Mouse (Mus musculus): ENCODE results near the gene Serpinb1a. TPM values are rescaled to one million over a fixed set of nuclear protein-coding genes. Genes with fewer than 3 reads are reported as not detected.

The Serpinb1a gene
- total RNA-seq, 2 experiments from 2014 or later: 7.0 to 9.0 TPM

DNA sequence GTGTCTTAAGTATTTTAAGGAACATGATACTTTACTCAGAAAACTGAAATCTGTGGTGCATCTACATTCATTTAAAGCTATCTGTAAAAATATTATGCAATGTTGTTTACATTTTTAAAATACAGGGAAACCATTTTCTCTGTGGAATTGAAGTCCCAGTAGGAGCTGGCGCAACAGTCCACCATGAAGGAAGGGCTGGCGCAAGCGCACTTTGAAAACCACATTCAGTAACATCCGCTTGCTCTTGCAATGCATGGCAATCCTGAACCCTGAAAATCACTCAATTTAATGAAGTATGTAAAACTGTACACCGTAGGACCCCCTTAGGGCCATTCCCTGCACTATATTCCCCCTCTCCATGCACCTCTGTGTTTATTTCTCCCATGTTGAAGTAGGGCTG, 16.5 kb downstream of the Serpinb1a start:
- DNase-seq: no peak

DNA sequence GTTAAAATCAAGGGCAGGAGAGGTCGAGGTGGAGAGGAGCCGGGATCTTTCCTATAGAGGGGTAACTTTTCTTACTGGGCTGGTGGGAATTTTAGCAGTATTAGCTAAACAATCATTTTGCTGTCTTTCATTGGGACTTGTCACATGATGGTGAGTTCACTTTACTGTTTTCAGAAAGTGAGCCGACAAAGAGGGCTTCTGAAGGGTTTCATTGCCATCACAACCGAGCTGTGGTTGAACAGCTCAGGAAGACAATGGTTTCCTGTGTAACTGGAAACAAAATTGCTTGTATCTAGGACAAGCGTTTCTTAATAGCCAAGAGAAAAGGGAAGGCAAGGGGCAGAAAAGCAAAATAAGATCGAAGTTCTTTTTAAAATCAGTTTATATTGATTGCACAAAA, 17.7 kb downstream of the Serpinb1a start:
- no peak for DNase-seq

DNA sequence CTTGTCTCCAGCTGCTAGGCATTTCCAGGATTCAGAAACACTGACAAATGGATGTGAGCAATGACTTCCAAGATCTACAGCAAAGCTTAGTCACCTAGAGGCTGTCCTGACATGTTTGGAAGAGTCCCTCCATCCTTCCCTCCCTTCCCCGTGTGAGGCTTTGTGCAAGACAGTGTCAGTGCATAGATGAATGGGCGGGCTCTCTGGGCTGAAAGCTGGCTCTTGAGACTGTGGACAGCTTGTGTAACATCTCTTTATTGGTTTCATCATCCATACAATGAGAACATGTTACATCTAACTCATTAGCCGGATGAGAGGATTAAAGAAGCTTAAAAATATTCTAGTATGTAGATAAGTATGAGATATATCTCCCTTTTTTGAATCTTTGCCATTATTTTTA, 18.2 kb downstream of the Serpinb1a start:
- no peak for DNase-seq

DNA sequence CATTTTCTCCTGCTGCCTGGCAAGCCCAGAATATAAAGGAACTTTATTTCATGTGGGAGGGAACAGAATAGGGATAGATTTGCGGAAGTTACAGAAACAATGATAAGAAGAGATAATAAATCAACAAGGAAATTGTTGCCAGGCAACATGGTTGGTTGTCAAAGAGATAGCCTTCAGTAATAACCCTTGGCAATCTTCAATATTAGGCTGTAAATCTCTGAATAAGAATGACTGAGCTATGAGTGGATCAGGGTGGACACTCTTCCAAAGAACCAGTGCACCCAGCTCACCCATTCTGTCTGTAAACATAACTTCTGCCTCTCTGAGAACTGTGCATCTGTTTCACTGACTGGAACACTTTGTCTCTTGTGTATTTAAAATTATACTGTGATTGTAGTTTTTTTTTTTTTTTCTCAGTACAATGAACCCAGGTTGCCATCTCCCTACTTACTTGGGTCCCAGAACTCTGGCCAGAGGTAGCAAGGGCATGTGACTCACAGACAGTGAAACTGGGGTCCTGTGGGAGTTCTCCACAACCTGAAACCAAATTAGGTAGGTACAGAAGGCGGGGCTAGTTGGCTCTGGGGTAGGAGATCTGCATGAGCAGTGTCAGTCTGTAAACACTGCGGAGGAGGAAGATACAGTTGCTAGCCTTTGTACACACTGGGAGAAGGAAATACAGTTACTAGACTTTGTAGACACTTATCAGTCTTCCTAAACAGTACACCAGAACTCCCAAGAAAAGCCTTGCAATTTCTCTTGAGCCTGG, 19.3 kb downstream of the Serpinb1a start:
- DNase-seq: no peak

DNA sequence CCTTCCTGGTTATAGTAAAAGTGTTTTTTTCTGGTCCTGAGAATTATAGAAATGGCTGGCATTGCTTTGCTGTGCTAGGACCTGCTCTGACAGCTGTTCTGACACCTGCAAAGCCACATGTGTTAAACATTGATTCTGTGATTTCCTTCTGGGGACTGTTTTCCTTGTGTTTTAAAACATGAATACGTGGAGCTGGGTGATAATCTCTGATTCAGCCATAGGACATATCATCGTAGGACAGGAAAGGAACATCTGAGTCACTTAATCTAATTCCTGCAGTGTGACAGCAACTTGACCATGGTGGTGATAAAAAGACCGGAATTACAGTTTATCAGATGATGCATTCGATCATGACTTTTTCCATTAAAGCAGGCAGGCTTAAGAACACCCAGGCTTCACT, 22.1 kb downstream of the Serpinb1a start:
- no peak for DNase-seq

DNA sequence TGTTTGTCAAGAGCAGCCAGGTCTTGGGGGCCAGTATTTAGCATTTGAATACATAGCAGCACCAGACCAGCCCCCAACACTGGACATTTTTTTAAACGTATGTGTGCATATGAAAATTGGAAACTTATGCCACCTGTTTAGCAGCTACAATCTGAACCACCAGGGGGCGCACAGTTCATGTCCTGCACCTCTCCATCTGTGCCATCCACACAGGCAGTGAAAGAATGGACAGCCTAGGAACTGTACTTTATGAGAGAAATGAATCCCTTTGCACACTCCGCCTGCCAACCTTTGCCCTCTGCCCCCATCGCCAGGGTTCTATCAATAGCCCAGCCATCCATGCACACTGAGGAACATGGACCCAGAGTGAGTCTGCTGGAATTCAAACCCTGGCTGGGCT, 23.0 kb downstream of the Serpinb1a start:
- peak; percentile 64 for DNase-seq

DNA sequence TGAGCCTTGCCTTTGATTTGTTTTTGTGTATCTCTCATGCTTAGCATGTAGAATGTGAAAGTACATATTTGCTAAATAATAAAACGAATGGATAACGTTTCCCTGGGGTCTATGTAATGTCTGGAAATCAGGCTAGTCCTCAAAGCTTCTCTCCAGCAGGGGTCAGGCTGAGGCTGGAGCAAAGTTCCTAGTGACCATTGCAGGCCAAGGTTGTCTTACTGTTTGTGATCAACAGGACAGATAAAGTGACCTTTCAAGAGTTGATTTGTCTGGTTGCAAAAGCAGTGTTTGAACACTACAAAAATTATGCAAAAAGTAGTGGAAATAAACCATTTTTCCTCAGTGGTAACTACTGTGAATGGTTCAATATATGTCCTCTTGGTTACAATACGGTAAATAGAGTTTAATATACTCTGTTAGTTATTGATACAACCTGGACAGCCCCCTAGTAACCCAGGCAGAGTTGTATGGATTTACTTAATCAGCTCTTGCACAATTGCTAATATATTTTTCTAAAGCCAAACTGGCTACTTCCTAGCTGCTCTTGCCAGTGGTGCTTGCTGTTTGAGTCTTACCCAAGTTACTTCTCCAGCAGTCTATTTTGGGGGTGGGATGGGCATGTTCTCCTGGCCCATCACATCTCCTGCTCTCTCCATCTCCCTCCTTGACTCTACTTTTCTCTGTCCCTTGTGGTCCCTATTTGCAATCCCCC, 23.7 kb downstream of the Serpinb1a start:
- DNase-seq: no peak

DNA sequence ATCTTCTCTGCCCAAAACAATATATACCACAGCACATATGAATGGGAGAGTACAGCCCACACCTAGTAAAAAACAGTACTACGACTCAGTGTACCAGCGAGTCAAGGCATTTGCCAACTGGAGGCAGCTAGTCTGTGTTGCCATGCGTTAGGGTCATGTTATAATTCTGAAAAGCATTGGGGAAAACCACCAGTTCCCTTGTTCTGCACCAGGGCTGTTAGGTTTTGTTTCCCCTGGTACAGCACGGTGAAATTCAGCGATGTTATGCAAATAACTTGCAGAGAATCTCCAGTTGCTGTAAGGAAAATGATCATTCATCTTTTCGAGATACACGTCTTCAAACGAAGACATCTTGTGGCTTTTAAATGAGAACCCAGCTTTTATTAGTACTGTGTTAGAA, 25.4 kb downstream of the Serpinb1a start:
- DNase-seq: no peak

DNA sequence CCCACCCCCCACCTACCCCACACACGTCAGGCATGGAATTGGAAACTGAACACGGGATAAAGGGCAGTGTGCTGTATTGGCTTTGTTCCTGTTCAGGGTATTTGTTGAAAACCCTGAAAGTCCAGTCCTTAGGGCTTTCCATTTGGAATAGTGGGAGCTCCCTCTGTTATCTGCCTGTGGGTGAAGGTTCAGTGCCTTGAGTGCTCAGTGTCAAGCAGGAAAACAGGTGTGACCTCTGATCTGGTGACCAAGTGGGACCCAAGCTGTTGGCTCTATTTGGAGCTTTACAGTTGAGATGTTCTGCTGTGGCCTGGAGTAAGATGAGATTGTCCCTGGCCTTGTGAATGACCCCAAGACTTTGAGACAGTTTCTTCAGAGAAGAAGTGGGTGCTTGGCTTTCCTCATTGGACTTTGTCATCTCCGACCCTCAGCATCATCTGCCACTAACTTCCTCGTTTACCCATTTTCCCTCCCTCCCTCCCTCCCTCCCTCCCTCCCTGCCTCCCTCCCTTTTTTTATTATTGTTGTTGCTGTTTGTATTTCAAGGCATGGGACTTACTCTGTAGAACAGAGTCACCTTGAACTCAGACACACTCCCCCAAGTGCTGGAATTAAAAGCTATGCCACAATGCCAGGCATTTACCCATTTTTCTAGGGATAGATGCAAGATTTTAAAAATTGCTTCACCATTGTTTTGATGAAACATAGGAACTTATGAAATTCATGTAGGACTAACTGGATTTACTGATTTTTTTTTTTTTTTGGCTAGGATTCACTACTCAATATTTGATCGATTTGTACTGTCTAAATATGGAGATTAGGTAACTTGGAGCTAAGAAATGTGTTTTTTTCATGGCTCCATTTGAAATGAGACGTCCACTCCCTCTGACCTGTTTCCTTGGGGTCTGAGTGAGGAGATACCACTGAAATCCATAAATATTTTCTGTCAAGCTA, 26.3 kb downstream of the Serpinb1a start:
- no peak for DNase-seq

DNA sequence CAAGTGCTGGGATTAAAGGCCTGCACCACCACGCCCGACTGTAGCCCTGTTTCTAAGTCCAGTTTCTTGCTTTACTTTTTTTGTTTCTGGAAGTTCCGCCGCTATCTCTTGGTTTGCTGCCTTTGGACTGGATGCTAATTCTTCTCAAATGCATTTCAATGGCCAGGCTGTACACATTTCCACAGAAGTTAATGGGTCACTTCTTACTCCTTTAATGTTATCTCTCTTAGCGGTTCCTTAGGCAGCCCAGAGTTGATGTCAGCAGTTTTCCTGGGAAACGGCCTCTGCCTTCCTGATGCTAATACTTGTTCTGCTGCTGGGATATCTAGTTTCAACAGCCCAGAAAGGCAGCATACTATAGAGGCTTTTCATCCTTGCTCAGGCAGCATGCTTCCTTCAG, 27.9 kb downstream of the Serpinb1a start:
- no peak for DNase-seq

DNA sequence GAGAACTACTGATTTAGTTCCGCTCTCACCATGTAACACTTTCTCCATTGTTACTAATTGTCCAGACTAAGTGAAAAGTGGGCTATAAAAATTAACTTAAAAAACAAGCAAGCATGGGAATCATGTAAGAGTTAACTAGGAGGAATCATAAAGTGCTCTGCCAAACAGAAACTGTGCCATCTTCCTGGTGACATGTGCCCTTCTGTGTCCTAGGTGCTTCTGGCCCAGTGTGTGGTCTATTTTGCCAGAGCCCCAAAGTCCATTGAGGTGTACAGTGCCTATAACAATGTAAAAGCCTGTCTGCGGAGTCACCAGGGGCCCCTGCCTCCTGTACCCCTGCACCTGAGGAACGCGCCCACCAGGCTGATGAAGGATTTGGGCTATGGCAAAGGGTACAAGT, 29.3 kb downstream of the Serpinb1a start:
- DNase-seq: no peak

DNA sequence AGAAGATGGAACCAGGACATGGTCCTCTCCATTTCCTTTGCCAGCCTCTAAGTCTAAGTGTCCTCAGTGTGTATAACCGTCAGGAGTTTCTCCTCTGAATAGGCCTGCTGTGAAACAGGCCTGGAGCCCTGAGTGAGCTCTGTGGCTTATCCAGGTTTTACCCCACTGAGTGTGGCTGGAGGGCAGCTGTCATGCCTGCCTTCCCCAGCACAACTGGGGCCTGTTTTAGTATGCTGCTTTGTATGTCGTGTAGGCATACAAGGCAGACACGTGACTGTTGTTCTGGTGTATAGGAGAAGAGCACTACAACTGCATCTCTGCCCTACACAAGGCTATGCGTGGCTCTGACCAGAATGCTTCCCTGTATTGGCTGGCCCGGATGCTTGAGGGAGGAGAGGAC, 31.1 kb downstream of the Serpinb1a start:
- DNase-seq: no peak

DNA sequence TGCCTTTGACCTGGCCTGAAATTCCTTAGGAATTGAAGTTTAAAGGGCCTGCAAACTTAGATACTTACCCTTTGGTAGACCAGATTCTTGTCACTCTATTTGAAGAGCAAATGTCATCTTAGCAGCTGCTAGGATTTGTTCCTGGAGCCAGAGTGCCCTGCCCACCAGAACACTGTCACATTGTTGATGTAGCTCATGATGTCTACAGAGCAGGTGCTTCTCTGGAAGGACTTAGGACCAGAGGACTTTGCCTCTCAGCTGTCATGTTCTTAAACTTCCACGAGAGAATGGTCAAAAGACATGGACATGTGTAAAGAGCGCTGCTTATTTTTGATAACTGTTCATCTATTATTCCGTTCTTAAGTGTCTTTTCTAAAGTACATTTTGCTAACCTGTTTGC, 31.7 kb downstream of the Serpinb1a start:
- no peak for DNase-seq

DNA sequence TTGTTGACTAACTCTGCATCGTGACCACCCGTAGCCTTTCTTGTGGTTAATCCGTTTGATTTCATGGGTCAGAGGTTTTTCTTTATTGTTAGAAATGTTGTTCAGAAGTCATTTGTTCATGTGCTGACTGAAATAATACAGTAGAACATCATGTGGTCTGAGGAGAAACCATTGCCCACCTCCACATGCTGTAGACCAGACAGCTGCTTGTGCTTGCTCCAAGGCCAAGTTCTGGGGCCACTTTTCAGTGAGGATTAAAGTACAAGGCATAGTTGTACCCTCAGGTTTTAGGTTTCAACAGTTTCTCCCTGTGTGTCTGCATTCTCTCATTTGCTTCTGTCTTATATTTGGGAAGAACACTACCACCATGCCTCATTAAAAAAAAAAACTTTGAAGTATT, 43.4 kb downstream of the Serpinb1a start:
- DNase-seq: no peak

DNA sequence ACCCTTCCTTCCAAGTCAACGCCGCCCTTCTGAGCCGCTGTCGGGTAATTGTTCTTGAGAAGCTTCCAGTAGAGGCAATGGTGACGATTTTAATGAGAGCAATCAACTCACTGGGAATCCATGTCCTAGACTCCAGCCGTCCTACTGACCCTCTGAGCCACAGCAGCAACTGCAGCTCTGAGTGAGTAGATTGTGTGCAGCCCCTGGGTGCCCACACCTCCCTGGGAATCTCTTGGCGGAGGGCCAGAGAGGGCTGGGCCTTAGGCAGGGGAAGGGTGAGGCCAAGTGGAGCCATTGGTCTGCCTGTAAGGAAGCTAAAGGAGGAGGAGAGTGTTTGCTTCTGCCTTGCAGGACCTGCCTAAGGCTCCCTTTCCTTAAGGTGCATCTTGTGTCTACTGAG, 44.2 kb downstream of the Serpinb1a start:
- DNase-seq: peak; percentile 53

DNA sequence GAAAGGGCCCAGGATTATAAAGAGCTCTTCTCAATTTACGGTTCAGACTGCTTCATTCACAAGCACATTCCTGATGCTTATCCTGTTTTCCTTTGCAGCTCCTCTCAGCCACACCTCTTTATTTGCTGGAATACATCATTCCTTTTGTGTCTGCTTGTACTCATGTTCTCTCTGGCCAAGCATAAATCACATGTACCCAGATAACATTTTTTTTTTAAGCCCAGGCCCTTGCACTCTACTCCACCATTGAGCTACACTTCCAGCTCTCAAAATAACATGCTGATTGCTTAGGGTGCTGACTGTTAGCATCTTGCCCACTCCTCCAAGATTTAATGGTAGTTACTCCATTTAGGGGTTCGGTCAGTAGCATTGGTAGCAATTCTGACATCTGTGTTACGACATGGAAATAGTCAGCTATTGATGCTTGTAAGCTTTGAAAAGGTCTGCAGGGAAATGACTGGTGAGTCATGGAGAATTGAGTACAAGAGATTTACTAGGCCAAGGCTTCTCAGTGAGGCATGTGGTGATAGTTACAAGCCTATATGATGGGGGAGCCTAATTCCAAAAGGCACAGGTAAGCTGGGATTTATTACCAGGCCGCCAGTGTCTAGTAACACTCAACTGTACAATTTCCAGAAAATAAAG, 47.2 kb downstream of the Serpinb1a start:
- no peak for DNase-seq

DNA sequence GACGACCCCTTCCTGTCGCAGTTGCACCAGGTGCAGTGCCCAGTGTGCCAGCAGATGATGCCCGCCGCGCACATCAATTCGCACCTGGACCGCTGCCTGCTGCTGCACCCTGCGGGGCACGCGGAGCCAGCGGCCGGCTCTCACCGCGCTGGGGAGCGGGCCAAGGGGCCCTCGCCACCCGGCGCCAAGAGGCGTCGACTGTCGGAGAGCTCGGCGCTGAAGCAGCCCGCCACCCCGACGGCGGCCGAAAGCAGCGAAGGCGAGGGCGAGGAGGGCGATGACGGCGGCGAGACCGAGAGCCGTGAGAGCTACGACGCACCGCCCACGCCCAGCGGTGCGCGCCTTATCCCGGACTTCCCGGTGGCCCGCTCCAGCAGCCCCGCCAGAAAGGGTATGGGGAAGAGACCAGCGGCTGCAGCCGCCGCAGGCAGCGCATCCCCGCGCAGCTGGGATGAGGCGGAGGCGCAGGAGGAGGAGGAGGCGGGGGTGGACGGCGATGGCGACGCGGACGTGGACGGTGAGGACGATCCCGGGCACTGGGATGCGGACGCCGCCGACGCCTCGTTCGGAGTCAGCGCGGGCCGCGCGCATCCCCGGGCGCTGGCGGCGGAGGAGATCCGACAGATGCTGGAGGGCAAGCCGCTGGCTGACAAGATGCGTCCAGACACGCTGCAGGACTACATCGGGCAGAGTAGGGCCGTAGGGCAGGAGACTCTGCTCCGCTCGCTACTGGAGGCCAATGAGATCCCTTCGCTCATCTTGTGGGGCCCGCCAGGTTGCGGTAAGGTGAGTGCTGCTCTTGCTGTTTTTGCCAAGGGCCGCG, 48.5 kb downstream of the Serpinb1a start, which contains the start of gene D930007J09Rik:
D930007J09Rik (minus strand) TSS at position 591 of the 823 bp plus-strand sequence.
- DNase-seq: peak; percentile 65

DNA sequence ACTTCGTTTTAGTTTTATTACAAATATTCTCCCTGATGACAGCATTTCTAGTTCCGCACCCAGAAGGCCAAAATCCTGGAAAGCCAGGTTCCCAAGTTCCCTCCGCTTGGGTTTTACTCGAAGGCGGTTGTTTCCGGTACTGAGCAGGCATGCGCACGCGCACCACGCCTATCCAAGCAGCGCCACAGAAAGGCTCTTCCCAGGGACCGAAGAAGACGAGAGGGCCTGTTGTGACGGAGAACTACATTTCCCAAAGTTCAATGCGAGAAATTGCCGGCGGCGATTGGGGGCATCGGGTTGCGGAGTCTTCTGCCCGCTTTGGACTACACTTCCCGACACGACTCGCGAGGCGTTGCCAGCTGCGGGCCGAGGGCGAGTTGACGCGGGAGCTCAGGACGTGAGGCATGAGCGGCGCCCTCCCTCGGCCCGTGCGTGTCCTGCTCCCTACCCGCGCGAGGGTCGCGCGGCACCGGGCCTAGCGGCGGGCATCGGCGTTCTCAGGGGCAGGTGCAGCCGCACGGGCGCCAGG, 49.2 kb downstream of the Serpinb1a start, which contains the start of gene Wrnip1:
Wrnip1 (plus strand) TSS at position 346 of the 529 bp plus-strand sequence.
- peak; percentile 91 for DNase-seq

DNA sequence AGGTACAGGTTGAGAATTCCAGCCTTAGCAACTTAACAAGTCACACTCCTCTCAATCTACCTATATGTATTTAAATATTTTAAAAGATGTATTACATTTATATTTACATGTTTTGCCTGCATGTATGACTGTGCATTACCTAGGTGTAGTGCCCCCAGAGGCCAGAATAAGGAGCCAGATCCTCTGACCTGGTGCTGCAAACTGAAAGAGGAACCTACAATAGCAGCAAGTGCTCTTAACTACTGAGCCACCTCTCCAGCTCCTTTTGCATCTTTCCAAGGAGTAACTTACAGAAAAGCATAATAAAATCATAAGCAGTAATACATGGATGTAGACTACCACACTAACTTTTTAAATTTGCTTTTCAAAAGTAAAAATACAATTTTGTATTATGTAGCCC, 50.1 kb downstream of the Serpinb1a start:
- DNase-seq: no peak

DNA sequence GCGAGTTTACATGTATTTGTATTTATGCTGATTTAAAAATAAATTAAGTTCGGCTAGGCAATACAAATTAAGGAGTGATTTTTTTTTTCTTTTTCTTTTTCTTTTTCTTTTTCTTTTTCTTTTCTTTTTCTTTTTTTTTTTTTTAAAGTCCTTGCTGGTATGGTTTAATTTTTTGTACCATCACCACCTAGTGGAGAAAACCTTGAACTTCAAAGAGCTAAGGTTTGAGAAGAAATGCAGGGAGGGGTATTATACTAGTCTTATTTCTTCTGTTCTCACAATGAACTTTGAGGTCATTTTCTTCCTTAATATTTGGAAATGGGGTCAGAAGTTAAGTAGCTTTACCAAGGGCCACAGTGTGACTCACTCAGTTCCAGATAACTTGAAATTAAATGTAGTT, 51.9 kb downstream of the Serpinb1a start:
- DNase-seq: no peak

DNA sequence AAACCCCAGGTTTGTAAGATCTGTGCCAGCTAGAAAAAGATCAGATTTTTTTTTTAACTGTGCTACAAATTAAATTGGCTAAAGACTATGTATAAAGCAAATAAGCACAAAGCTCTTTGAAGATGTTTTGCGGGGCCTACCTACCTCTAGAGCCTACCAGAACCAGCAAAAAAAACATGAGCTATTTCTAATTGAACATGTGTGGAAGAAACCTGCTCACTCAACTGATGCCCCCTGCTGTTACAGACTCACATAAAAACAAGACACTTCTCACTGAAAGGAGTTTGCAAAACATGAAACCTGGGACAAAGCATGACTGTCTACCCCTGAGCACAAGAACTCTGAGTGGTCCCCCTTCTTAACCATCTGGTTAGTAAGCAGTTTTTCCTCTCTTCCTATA, 53.9 kb downstream of the Serpinb1a start:
- DNase-seq: no peak
